Mouse (Mus musculus): ENCODE measurements around the gene Hmgn1. TPM values are rescaled to one million over a fixed set of nuclear protein-coding genes. Genes with fewer than 3 reads are reported as not detected.

Hmgn1 gene
- polyA plus RNA-seq, 1 experiment from 2014 or later: 726 TPM

DNA sequence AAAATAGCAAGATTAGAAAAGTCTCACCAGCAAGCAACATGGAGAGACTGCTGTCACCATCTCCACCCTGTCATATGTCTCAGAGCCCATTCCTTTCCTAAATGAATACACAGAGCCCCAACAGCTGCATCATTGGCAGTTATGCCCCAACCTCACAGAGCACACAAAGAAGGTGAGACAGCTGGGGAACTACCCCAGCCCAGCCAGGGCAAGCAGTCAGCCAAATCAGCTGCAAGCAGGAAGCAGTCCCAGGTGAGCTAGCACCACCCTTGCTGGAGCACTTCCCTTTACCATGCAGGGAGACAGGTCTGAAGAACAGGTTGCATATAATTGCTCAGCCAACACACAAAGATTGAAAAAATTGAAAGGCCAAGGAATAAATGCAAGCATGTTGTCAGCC, 41.9 kb downstream of the Hmgn1 start:
- no peak for ATAC-seq (ENCODE audit: low FRiP score, low read depth)
- peaks cover 3% of the 10 kb centered on the region; the same call in 1 of the 2 replicates for H3K36me3 ChIP-seq
- peaks cover 15% of the 10 kb centered on the region for H3K4me1 ChIP-seq
- H3K27me3 ChIP-seq: no peaks in the 10 kb centered on the region
- H3K4me2 ChIP-seq (replicated peaks): no peak overlapping the region
- H3K27ac ChIP-seq (replicated peaks): no peak overlapping the region
- no peak overlapping the region for H3K4me3 ChIP-seq
- H3K9me3 ChIP-seq: no peaks in the 10 kb centered on the region
- H3K9ac ChIP-seq (replicated peaks): no peak overlapping the region

DNA sequence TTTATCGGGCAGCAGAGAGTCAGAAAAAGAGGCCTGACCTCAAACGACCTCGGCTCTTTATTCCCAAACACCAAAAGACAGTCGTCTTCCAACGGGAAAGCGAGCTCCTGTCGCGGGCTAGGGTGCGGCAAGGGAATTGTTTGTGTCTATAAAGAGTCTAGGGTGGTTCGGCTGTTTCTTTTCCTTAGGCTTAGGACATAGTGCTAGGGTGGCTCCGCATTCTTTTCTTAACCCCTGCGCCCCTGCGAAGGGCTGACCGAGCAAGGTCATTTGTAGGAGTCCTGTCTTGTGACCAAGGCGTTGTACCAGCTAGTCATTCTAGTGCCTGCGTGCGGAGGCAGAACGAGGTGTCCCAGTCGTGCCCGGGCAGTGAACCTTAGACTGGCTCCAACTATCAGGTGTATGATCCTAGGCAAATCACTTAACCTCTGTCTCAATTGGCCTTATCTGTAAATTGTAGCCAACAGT, 44.3 kb downstream of the Hmgn1 start:
- Histone ChIP-seq H3K9ac (replicated peaks) (peak overlapping the region; percentile 99), H3K27ac (replicated peaks) (peak overlapping the region; percentile 96), H3K4me1 (peaks cover 20% of the 10 kb centered on the region), H3K4me3 (peak overlapping the region; percentile 98), H3K4me2 (replicated peaks) (peak overlapping the region; percentile 69), H3K36me3 (peaks cover 27% of the 10 kb centered on the region), H3K27me3 (no peaks in the 10 kb centered on the region), H3K9me3 (no peaks in the 10 kb centered on the region)
- no peak for ATAC-seq (ENCODE audit: low FRiP score, low read depth)
- WGBS: 4% methylated on average over 20 of the region's 20 CpGs

DNA sequence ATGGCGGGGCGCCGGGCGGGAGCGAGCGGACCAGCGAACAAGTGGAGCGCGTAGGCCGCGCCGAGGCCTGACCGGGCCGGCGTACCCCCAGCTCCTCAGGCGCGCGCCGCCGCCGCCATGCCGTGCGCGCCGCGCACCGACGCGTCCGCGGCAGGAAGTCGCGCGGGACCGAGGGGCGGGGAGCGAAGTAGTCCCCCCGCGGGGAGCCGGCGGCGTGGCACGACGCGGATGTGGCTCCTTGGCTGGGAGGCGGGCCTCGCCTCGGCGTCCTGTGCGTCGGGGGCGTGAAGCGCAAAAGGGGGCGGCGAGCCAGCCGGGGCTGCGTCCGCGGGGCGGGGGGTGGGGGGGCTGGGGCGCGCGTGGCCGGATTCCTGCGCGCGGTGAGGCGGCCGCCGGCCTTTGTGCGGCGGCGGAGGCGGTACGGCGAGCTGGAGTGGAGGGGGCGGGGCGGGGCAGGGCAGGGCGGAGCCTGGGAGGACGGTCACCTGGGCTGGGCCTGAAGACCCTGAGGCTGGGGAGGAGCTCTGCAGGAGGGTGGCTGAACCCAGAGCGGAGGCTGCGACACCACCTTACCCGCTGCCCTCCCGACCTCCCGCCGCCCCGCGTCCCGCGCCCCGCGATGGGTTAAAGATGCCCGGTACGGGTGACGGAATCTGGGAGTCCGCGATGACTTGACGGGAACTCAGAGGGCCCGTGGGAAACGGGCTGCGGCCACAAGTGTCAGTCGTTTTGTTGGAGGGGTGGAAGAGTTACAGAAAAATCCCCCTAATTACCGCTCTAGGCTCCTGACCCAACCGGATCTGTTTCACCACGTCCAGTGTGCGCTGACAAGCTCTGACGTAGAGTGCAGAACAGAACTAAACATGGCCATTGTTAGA, 45.0 kb downstream of the Hmgn1 start, which contains the start of gene Brwd1:
Brwd1 (minus strand) TSS at position 226 of the 878 bp plus-strand sequence.
- Histone ChIP-seq H3K9me3 (no peaks in the 10 kb centered on the region), H3K9ac (replicated peaks) (peak within 1 kb of the TSS; percentile 99), H3K27ac (replicated peaks) (peak within 1 kb of the TSS; percentile 96), H3K27me3 (no peaks in the 10 kb centered on the region), H3K4me3 (peak within 1 kb of the TSS; percentile 98), H3K4me2 (replicated peaks) (peak within 1 kb of the TSS; percentile 69), H3K36me3 (peaks cover 32% of the 10 kb centered on the region), H3K4me1 (peaks cover 20% of the 10 kb centered on the region)
- peak; percentile 82 for ATAC-seq (ENCODE audit: low FRiP score, low read depth)
- under 1% methylated on average over 59 of the region's 107 CpGs for WGBS

GRCm38 (mm10) chr16:96081742-96082241, 45.7 kb downstream of the Hmgn1 start:
- Histone ChIP-seq H3K9ac (replicated peaks) (peak overlapping the region; percentile 99), H3K27ac (replicated peaks) (peak overlapping the region; percentile 96), H3K4me2 (replicated peaks) (peak overlapping the region; percentile 69), H3K27me3 (no peaks in the 10 kb centered on the region), H3K9me3 (no peaks in the 10 kb centered on the region), H3K4me3 (peak overlapping the region; percentile 98), H3K36me3 (peaks cover 38% of the 10 kb centered on the region), H3K4me1 (peaks cover 20% of the 10 kb centered on the region)
- peak; percentile 44 for ATAC-seq (ENCODE audit: low FRiP score, low read depth)
- WGBS: under 1% methylated on average over 55 of the region's 68 CpGs

DNA sequence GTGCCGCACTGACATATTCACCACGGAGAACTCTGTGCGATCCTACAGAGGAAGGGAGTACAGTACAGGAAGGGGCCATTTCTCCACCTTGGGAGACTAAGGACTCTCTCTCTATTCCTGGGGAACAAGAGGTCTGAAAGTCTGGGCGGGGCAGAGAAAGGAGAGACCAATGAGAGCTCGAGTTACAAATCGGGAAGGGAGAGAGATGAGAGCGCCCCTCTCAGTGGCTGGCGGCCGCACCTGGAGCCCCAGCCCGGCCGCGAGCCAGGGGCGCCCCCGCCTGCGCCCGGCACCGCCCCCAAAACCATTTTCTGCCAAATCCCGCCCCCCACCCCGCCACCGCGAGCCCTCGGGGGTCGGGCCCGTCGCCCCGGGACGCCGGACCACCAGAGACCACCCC, 46.2 kb downstream of the Hmgn1 start:
- peak overlapping the region; percentile 98 for H3K4me3 ChIP-seq
- H3K36me3 ChIP-seq: peaks cover 40% of the 10 kb centered on the region
- H3K4me1 ChIP-seq: peaks cover 20% of the 10 kb centered on the region
- whole genome bisulfite sequencing: 1% methylated on average over 17 of the region's 28 CpGs
- H3K9me3 ChIP-seq: no peaks in the 10 kb centered on the region
- no peaks in the 10 kb centered on the region for H3K27me3 ChIP-seq
- peak; percentile 84 for ATAC-seq (ENCODE audit: low FRiP score, low read depth)
- H3K9ac ChIP-seq (replicated peaks): peak overlapping the region; percentile 99
- peak overlapping the region; percentile 69 for H3K4me2 ChIP-seq (replicated peaks)
- peak overlapping the region; percentile 96 for H3K27ac ChIP-seq (replicated peaks)

GRCm38 (mm10) chr16:96080524-96080923, 47.0 kb downstream of the Hmgn1 start:
- peak overlapping the region; percentile 69 for H3K4me2 ChIP-seq (replicated peaks)
- peak overlapping the region; percentile 99; the same call in 1 of the 2 replicates for H3K9ac ChIP-seq (replicated peaks)
- peaks cover 48% of the 10 kb centered on the region for H3K36me3 ChIP-seq
- H3K9me3 ChIP-seq: no peaks in the 10 kb centered on the region
- peak overlapping the region; percentile 98; the same call in 1 of the 2 replicates for H3K4me3 ChIP-seq
- ATAC-seq (ENCODE audit: low FRiP score, low read depth): no peak
- 90% methylated on average over 7 of the region's 7 CpGs for WGBS
- H3K27ac ChIP-seq (replicated peaks): no peak overlapping the region
- H3K27me3 ChIP-seq: no peaks in the 10 kb centered on the region
- H3K4me1 ChIP-seq: peaks cover 20% of the 10 kb centered on the region

Other genes starting within 250 kb of the Hmgn1 start
- 72.0 and 72.5 TPM in 2 replicates for gene Psmg1, start 136.8 kb downstream of the Hmgn1 start, polyA plus RNA-seq (2016; fragmentation: Nextera tagmentation; extraction: Ambion mirVana)
- 210 and 222 TPM in 2 replicates for gene Brwd1, start 45.2 kb downstream of the Hmgn1 start, polyA plus RNA-seq (2016; fragmentation: Nextera tagmentation; extraction: Ambion mirVana)
- gene Wrb, start 17.7 kb upstream of the Hmgn1 start, polyA plus RNA-seq (2016; fragmentation: Nextera tagmentation; extraction: Ambion mirVana): 116 and 124 TPM in 2 replicates
- 1.2 and 1.6 TPM in 2 replicates for gene Lca5l, start 64.5 kb upstream of the Hmgn1 start, polyA plus RNA-seq (2016; fragmentation: Nextera tagmentation; extraction: Ambion mirVana)
- 0.84 and 2.5 TPM in 2 replicates for gene Sh3bgr, start 72.7 kb upstream of the Hmgn1 start, polyA plus RNA-seq (2016; fragmentation: Nextera tagmentation; extraction: Ambion mirVana)
- gene B3galt5, start 108.1 kb upstream of the Hmgn1 start, polyA plus RNA-seq (2016; fragmentation: Nextera tagmentation; extraction: Ambion mirVana): 1.0 and 1.4 TPM in 2 replicates

All from midbrain, embryonic 12.5 days (tissue).